Mouse (Mus musculus): ENCODE results near the gene B4galt1. TPM values are rescaled to one million over a fixed set of nuclear protein-coding genes. Genes with fewer than 3 reads are reported as not detected.

B4galt1 gene
- polyA plus RNA-seq, 1 experiment from 2014 or later = 8.6 TPM

DNA sequence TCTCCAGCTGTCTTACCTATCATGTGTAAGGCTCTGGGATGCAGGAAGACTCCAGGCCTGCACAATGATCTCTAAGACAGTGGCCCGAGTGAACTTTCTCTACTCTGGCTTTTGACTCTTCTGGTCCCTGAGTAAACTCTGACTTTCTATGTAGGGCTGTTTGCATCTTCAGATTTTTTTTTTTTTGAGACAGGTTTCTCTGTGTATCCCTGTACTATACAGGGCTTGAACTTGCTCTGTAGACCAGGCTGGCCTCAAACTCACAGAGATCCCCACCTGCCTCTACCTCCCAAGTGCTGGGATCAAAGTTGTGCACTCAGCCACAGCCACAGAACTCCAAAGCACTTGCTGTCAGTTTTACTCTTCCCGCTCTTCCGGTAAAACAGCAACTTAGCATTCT lies 16.8 kb downstream of the B4galt1 start:
- Histone ChIP-seq H3K27me3 (no peaks in the 10 kb centered on the region), H3K4me1 (replicated peaks) (peaks cover 11% of the 10 kb centered on the region), H3K36me3 (no peaks in the 10 kb centered on the region), H3K9me3 (no peaks in the 10 kb centered on the region), H3K27ac (replicated peaks) (no peak overlapping the region), H3K9ac (no peak overlapping the region), H3K4me2 (no peak overlapping the region), H3K4me3 (no peak overlapping the region)
- ATAC-seq (ENCODE audit: low FRiP score, low read depth) = no peak
- 80% methylated on average over 3 of the region's 3 CpGs for WGBS

DNA sequence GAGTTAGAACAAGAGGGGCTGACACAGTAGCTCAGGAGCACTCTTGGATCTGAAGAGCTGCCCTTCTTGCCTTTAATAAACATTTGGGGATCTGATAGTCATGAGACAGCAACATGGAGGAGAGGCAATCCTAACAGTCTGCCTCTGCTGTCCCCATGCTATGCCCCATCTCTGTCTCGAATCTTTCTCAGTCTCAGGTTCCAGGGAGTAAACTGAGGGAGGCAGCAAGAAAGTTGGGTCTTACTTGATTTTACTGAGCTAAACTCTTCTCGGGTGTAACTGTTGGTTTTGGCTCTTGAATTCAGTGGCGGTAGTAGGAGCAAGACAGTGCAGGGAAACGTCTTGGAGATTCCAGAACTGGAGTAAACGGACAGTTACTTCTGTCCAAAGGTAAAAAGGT lies 18.9 kb downstream of the B4galt1 start:
- Histone ChIP-seq H3K9ac (no peak overlapping the region), H3K27me3 (no peaks in the 10 kb centered on the region), H3K4me2 (no peak overlapping the region), H3K9me3 (no peaks in the 10 kb centered on the region), H3K36me3 (no peaks in the 10 kb centered on the region), H3K4me1 (replicated peaks) (peaks cover 11% of the 10 kb centered on the region), H3K4me3 (no peak overlapping the region), H3K27ac (replicated peaks) (no peak overlapping the region)
- no peak for ATAC-seq (ENCODE audit: low FRiP score, low read depth)
- WGBS = 92% methylated on average over 5 of the region's 5 CpGs

DNA sequence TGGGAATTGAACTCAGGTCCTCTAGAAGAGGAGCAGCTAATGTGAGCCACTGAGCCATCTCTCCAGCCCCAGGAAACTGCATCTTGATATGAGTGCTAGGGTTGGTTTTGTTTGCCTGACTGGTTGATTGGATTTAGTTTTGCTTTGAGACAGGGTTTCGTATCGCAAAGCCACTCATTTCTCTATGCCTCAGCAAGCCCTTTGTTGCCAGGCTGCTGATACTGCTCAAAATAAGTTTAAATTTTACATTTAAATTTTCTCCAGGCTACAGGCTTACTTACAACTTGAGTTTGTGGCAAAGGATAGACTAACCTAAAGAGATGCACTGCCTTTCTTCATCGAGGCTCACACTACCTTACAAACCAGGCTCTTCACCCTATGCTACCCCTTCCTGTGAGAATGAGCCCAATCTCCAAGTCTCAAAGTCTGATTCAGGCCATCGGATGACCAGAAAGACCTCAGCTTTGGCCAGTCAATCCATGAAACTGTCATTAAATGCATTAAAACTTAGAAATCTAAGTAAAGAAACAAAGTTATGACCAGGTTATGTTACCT lies 19.5 kb downstream of the B4galt1 start:
- ATAC-seq (ENCODE audit: low FRiP score, low read depth) = no peak
- 89% methylated on average over 4 of the region's 4 CpGs for WGBS
- H3K4me3 ChIP-seq = no peak overlapping the region
- H3K27me3 ChIP-seq = no peaks in the 10 kb centered on the region
- H3K9ac ChIP-seq = no peak overlapping the region
- no peaks in the 10 kb centered on the region for H3K36me3 ChIP-seq
- H3K4me2 ChIP-seq = no peak overlapping the region
- H3K9me3 ChIP-seq = no peaks in the 10 kb centered on the region
- peaks cover 11% of the 10 kb centered on the region for H3K4me1 ChIP-seq (replicated peaks)
- no peak overlapping the region for H3K27ac ChIP-seq (replicated peaks)

DNA sequence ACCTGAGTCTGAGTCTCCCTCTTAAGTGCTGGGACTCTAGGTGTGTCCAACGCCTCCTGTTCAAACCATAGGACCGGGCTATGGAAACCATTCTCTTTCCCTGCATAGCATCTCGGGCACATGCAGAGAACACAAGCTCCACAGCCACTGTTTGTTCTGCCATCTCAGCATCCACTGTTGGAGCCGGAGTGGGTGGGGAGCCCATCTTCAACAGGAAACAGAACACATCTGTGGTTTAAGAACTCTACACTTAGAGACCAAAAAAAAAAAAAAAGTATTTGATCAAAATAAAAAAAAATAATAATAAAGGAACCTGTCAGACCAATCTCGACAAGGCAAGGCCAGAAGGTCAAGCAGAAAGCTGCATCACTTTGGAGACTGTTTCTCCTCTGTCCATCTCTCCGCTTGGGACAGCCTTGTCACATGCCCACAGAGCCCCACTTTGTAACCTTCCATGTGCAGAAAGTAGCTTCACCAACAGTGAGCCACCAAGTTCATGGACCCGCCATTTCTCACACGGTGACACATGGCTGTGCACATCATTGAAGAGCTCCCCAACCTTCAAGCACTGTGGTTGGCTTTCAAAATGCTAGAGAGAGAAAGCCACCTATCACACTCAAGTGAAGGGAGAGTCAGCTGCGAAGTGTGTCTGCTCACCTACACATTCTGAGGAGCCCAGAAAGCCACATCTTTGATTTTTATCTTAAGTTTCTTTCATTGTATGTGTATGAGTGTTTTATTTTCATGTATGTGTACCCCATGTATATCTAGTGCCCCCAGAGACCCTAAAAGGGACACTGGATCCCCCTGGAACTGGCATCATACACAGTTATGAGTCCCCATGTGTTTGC lies 20.2 kb downstream of the B4galt1 start:
- no peak overlapping the region for H3K9ac ChIP-seq
- no peaks in the 10 kb centered on the region for H3K27me3 ChIP-seq
- no peaks in the 10 kb centered on the region for H3K36me3 ChIP-seq
- H3K27ac ChIP-seq (replicated peaks) = no peak overlapping the region
- no peak overlapping the region for H3K4me3 ChIP-seq
- H3K4me2 ChIP-seq = no peak overlapping the region
- H3K4me1 ChIP-seq (replicated peaks) = peaks cover 11% of the 10 kb centered on the region
- H3K9me3 ChIP-seq = no peaks in the 10 kb centered on the region
- ATAC-seq (ENCODE audit: low FRiP score, low read depth) = no peak
- WGBS = 93% methylated on average over 9 of the region's 9 CpGs

DNA sequence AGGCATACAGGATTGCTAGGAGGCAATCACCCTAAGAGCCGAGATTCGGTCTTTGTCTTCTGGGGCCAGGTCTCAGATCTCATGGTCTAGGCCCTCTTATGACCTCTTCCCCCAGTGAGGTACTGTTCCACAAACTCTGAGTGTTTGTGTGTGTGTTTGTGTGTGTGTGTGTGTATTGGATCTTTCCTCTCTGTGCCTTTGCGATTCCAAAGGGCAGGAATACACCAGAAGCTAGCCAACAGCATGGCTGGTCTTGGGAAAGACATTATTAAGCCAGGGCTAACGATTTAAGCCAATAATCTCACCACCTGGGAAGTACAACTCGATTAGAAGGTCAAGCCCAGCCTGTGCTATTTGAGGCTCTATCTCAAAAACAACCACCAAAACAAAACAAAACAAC lies 23.3 kb downstream of the B4galt1 start:
- Histone ChIP-seq H3K36me3 (no peaks in the 10 kb centered on the region), H3K4me3 (no peak overlapping the region), H3K27ac (replicated peaks) (no peak overlapping the region), H3K27me3 (no peaks in the 10 kb centered on the region), H3K9ac (no peak overlapping the region), H3K4me1 (replicated peaks) (no peaks in the 10 kb centered on the region), H3K9me3 (no peaks in the 10 kb centered on the region), H3K4me2 (no peak overlapping the region)
- 91% methylated on average over 5 of the region's 5 CpGs for WGBS
- ATAC-seq (ENCODE audit: low FRiP score, low read depth) = no peak

DNA sequence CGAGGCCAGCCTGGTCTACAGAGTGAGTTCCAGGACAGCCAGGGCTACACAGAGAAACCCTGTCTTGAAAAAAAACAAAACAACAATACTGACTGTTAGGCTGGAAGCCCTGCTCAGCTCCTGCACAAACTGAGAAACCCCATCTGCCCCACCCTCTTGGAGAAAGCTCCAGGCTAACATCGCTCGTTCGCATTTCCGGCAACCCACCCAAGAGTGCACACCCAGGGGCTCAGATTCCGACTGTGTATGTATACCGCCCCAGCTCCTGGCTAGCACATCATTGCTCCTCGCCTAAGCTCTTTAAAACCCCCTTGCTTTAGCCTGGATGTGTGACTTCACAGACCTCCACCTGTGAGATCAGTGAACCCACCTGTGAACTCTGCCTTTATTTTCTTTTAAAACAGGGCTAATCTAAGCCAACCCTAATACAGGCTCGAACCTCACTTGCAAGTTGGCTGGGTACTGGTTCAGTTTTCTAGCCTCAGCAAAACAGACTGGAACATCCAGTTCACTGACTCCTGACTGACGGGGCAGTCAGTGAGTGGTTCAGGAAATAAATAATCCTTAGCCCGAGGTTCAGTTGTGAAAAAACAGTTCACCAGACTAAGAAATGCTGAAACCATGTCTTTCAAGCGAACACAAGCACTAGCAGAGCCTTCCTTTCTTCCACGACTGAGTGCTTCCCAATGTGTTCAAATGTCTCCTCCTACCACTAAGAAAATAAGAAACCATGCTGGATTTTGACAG lies 24.0 kb downstream of the B4galt1 start:
- H3K9me3 ChIP-seq = no peaks in the 10 kb centered on the region
- H3K9ac ChIP-seq = no peak overlapping the region
- H3K36me3 ChIP-seq = no peaks in the 10 kb centered on the region
- WGBS = 86% methylated on average over 13 of the region's 13 CpGs
- H3K27ac ChIP-seq (replicated peaks) = no peak overlapping the region
- H3K27me3 ChIP-seq = no peaks in the 10 kb centered on the region
- no peak overlapping the region for H3K4me3 ChIP-seq
- H3K4me2 ChIP-seq = no peak overlapping the region
- no peak for ATAC-seq (ENCODE audit: low FRiP score, low read depth)
- H3K4me1 ChIP-seq (replicated peaks) = no peaks in the 10 kb centered on the region

DNA sequence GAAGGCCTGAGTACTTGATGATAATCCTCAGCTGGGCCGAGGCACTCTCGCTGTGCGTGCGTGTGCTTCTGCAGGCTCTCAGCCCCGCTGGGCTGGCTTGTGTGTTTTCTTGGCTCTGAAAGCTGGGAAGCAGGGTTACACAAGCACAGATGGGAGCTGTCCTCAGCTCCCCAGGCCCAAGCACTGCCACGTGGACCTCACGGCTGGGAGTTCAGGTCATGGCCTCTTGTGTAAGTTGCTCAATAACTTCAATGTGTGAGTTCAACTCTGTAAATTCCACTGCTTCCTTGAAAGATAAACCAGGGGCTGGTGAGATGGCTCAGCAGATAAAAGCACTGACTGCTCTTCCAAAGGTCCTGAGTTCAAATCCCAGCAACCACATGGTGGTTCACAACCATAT lies 24.9 kb downstream of the B4galt1 start:
- Histone ChIP-seq H3K27ac (replicated peaks) (no peak overlapping the region), H3K4me1 (replicated peaks) (no peaks in the 10 kb centered on the region), H3K27me3 (no peaks in the 10 kb centered on the region), H3K9me3 (no peaks in the 10 kb centered on the region), H3K36me3 (no peaks in the 10 kb centered on the region), H3K9ac (no peak overlapping the region), H3K4me3 (no peak overlapping the region), H3K4me2 (no peak overlapping the region)
- WGBS = 87% methylated on average over 7 of the region's 7 CpGs
- ATAC-seq (ENCODE audit: low FRiP score, low read depth) = no peak

DNA sequence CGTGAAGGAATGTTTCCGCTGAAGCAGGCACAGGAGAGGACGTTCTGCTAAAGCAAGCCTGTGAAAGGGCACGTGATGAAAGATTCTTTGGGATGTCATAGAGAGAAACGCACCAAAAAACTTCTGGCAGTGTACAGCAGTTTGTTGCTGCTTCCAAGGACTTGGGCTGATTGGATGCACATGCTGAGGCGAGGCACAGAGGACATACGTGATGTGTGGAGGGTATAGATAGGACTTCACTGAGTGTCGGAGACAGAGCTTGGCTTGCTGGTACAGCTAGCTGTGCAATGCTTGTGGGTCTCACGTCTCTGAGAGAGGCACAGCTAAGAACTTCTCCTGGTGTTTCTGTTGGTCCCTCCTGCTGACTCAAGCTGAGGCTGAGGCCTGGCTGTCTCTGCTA lies 25.9 kb downstream of the B4galt1 start:
- no peak overlapping the region for H3K9ac ChIP-seq
- H3K27ac ChIP-seq (replicated peaks) = no peak overlapping the region
- no peak overlapping the region for H3K4me3 ChIP-seq
- no peaks in the 10 kb centered on the region for H3K27me3 ChIP-seq
- no peak overlapping the region for H3K4me2 ChIP-seq
- 92% methylated on average over 9 of the region's 9 CpGs for whole genome bisulfite sequencing
- H3K4me1 ChIP-seq (replicated peaks) = no peaks in the 10 kb centered on the region
- no peaks in the 10 kb centered on the region for H3K9me3 ChIP-seq
- no peak for ATAC-seq (ENCODE audit: low FRiP score, low read depth)
- H3K36me3 ChIP-seq = no peaks in the 10 kb centered on the region

DNA sequence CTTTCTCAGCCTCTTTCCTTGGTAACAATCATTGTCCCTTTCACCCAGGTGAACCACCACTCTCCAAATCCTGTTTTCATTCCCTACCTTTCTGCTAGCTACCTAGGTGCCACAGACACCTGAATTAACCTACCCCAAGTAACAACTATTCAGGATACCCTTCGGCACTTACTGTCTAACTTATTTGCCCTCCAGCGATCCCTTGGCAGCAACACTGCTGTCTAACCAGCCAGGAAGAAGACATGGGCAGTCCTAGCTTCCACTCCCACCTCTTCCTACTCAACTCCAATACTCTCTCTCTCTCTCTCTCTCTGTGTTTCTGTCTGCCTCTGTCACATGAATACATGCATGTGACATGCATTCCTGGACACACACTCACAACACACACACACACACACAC lies 27.0 kb downstream of the B4galt1 start:
- no peak overlapping the region for H3K9ac ChIP-seq
- no peaks in the 10 kb centered on the region for H3K9me3 ChIP-seq
- H3K4me2 ChIP-seq = no peak overlapping the region
- no peak overlapping the region for H3K27ac ChIP-seq (replicated peaks)
- WGBS = 98% methylated on average over 2 of the region's 2 CpGs
- H3K36me3 ChIP-seq = no peaks in the 10 kb centered on the region
- H3K4me1 ChIP-seq (replicated peaks) = no peaks in the 10 kb centered on the region
- ATAC-seq (ENCODE audit: low FRiP score, low read depth) = no peak
- no peaks in the 10 kb centered on the region for H3K27me3 ChIP-seq
- H3K4me3 ChIP-seq = no peak overlapping the region

DNA sequence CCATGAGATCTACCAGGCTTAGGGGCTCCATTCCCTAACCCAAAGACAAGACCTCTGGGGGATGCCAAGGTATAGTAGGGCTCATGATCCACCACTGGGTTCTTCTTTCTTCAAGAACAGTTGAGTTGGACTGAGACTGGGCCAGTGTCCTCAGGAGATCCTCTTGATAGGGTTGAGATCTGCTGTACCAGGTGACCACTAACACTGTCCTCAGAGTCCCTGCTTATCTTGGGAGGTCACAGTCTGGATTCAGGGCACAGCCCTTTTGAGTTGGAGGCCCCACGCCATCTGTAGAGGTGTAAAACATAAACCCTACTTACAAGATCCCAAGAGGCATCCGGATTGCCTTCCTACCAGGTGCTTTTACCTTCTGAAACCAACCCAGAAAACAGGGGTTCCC lies 27.8 kb downstream of the B4galt1 start:
- Histone ChIP-seq H3K4me1 (replicated peaks) (no peaks in the 10 kb centered on the region), H3K9me3 (no peaks in the 10 kb centered on the region), H3K27ac (replicated peaks) (no peak overlapping the region), H3K9ac (no peak overlapping the region), H3K4me2 (no peak overlapping the region), H3K27me3 (no peaks in the 10 kb centered on the region), H3K4me3 (no peak overlapping the region), H3K36me3 (no peaks in the 10 kb centered on the region)
- no peak for ATAC-seq (ENCODE audit: low FRiP score, low read depth)
- WGBS = 97% methylated on average over 2 of the region's 2 CpGs

DNA sequence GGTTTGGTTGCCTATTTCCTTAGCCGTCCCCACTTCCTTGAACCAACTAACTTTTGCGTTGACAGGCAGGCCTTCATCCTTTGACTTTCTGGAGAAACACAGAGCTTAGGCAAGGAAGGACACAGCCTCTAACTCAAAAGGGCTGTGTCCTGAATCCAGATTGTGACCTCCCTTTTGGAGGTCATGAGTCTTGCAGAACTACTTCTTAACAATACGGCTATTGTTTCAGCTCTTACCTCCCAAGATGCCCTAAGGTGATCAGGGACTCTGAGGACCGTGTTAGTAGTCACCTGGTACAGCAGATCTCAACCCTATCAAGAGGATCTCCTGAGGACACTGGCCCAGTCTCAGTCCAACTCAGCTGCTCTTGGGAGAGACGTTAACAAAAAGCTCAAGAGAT lies 28.7 kb downstream of the B4galt1 start:
- no peak overlapping the region for H3K4me2 ChIP-seq
- no peak overlapping the region for H3K4me3 ChIP-seq
- H3K27me3 ChIP-seq = no peaks in the 10 kb centered on the region
- no peaks in the 10 kb centered on the region for H3K36me3 ChIP-seq
- WGBS = 83% methylated on average over 5 of the region's 5 CpGs
- H3K9ac ChIP-seq = no peak overlapping the region
- H3K9me3 ChIP-seq = no peaks in the 10 kb centered on the region
- no peak overlapping the region for H3K27ac ChIP-seq (replicated peaks)
- ATAC-seq (ENCODE audit: low FRiP score, low read depth) = no peak
- H3K4me1 ChIP-seq (replicated peaks) = no peaks in the 10 kb centered on the region

DNA sequence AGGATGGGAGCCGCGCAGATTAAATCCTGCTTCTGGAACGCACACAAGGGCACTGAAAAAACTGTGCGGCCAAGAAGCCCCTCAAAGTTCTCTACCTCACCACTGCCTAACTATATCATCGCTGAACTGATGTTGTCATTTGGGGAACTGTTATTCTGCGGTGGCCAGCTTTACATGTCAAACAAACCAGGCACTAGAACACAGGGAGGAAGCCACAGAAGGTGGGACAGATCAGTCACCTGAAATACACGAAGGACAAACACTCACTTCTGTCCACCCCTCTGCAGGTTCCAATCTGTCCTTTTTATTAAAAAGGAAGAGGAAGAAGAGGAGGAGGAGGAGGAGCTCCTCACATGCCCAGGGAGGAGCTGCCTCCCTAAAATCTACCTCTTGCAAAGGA lies 29.3 kb downstream of the B4galt1 start:
- H3K9ac ChIP-seq = no peak overlapping the region
- WGBS = 93% methylated on average over 7 of the region's 7 CpGs
- no peak for ATAC-seq (ENCODE audit: low FRiP score, low read depth)
- H3K36me3 ChIP-seq = no peaks in the 10 kb centered on the region
- H3K27ac ChIP-seq (replicated peaks) = no peak overlapping the region
- H3K27me3 ChIP-seq = no peaks in the 10 kb centered on the region
- no peaks in the 10 kb centered on the region for H3K4me1 ChIP-seq (replicated peaks)
- H3K9me3 ChIP-seq = no peaks in the 10 kb centered on the region
- H3K4me2 ChIP-seq = no peak overlapping the region
- no peak overlapping the region for H3K4me3 ChIP-seq

Data from hindbrain, embryonic 15.5 days (tissue).